Mouse (Mus musculus) forebrain, postnatal 0 days (tissue): ENCODE results near the gene Btbd17. TPM values are rescaled to one million over a fixed set of nuclear protein-coding genes. Genes with fewer than 3 reads are reported as not detected.

Experiments
- ATAC-seq: fragments of 200-750 bp; cut with Nextera tagmentation; 2 replicates; pipeline ENCODE4 v1.8.0; 2017; ENCODE audit warnings: mild to moderate bottlenecking, moderate library complexity
- DNase-seq: peaks from one replicate; pipeline ENCODE4 v3.0.0-alpha.2; 2015
- H3K27ac ChIP-seq: fragments of 300-500 bp; sonication (generic); 2 replicates; pipeline ENCODE4 v1.5.1; 2014; ENCODE audit warnings: low read depth, mild to moderate bottlenecking, antibody characterized with exemption, low read length, moderate library complexity, mixed read lengths
- H3K27me3 ChIP-seq: fragments of 300-500 bp; sonication (generic); 2 replicates; pipeline ENCODE4 v1.6.1; 2014; ENCODE audit warnings: mild to moderate bottlenecking, low read length, mixed read lengths; ENCODE audit not compliant: insufficient read depth
- H3K36me3 ChIP-seq: fragments of 300-500 bp; sonication (generic); 2 replicates; pipeline ENCODE4 v1.6.1; 2014; ENCODE audit warnings: mild to moderate bottlenecking, moderate library complexity; ENCODE audit not compliant: insufficient read depth
- H3K4me1 ChIP-seq: fragments of 300-500 bp; sonication (generic); 2 replicates; pipeline ENCODE4 v1.6.1; 2014; ENCODE audit warnings: antibody characterized with exemption; ENCODE audit not compliant: insufficient read depth
- H3K4me2 ChIP-seq: fragments of 300-500 bp; sonication (generic); 2 replicates; pipeline ENCODE4 v1.6.1; 2014; ENCODE audit warnings: low read depth, mild to moderate bottlenecking, moderate library complexity
- H3K4me3 ChIP-seq: fragments of 300-500 bp; sonication (generic); 2 replicates; pipeline ENCODE4 v1.5.1; 2014; ENCODE audit warnings: low read depth, low read length, mixed read lengths
- H3K9ac ChIP-seq: fragments of 300-500 bp; sonication (generic); 2 replicates; pipeline ENCODE4 v1.6.1; 2014; ENCODE audit warnings: mild to moderate bottlenecking
- H3K9me3 ChIP-seq: fragments of 300-500 bp; sonication (generic); 2 replicates; pipeline ENCODE4 v1.6.1; 2016; ENCODE audit warnings: low read length
- CTCF ChIP-seq: sonication (generic); IDR thresholded peaks from 2 replicates; pipeline ENCODE4 v1.5.1; 2016; ENCODE audit warnings: antibody characterized with exemption, control low read depth, low read depth
- WGBS: fragments of 180-500 bp; shearing (Covaris S2); extraction: QIAGEN DNeasy Blood & Tissue Kit; methylation state at CpG from one replicate; pipeline ENCODE4 v1.1.7; 2014; 5-methylcytosine and 5-hydroxymethylcytosine counted together
- polyA plus RNA-seq: library from polyadenylated mRNA; unstranded; fragments of >200 nt; fragmentation: Nextera tagmentation; extraction: Ambion mirVana; gene quantifications from 2 replicates; pipeline ENCODE4 v1.2.1, GENCODE M21; 2015
- total RNA-seq: library from RNA; depleted of rRNA; stranded (reverse); fragments of >200 nt; gene quantifications from 2 replicates; pipeline ENCODE4 v1.2.3, GENCODE M21; 2014

The Btbd17 gene
- total and polyA plus RNA-seq, 2 experiments from 2014 or later = 20.1 to 28.2 TPM

DNA sequence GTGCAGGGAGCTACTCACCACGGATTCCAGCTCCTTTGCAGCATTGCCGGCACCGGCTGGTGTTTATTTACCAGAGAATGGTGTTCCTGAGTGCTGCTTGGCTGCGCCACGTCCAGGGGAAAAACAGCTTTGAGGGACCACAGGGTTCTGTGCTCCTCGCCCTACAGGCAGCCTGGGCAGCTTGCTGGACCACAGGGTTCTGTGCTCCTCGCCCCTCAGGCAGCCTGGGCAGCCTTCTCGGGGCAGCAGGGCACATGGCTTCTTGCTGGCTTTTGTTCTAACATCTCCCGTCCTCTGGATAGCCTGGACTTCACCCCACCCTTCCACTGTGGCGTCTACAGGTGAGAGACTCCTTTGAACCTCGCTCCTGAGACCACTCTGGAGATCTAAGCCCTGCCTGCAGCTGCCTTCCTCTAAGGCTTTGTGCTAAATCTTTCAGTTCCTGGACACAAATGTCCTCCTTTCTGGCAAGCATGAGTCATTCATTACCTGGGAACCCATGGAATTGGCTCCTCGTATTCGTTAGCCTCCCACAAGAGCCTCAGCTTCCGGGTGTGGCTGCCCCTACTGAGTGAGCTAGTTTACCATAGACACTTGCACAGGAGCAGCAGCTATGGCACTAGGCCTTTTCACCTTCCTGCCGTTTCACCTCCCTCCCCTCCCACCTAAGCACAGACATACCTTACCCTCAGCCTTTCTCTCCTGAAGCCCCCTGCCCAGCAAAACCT, 7.0 kb upstream of the Btbd17 start:
- no peak for TF ChIP-seq CTCF
- no peaks in the 10 kb centered on the region for H3K9me3 ChIP-seq
- WGBS = 67% methylated on average over 15 of the region's 15 CpGs
- H3K27ac ChIP-seq = no peak overlapping the region
- no peak overlapping the region for H3K4me3 ChIP-seq
- H3K36me3 ChIP-seq = no peaks in the 10 kb centered on the region
- ATAC-seq = no peak
- no peak overlapping the region for H3K9ac ChIP-seq
- no peak overlapping the region for H3K4me2 ChIP-seq
- no peaks in the 10 kb centered on the region for H3K4me1 ChIP-seq
- no peaks in the 10 kb centered on the region for H3K27me3 ChIP-seq
- no peak for DNase-seq

DNA sequence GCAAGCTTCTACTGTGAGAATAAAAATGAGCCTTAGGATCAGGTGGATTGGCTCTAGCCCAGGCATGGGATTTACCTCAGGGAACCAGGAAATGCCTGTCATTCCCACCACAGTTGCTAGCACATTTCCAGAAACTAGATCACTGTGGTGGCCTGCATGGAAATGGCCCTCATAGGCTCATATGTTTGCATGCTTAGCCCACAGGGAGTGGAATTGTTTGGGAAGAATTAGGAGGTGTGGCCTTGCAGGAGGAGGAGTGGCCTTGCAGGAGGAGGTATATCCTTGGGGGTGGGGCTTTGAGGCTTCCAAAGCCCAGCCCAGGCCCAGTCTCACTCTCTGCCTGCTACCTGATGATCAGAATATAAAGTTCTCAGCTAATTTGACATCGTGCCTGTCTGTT, 6.2 kb upstream of the Btbd17 start:
- no peak for TF ChIP-seq CTCF
- no peak overlapping the region for H3K4me2 ChIP-seq
- ATAC-seq (no peak), DNase-seq (no peak)
- H3K4me1 ChIP-seq = no peaks in the 10 kb centered on the region
- no peaks in the 10 kb centered on the region for H3K36me3 ChIP-seq
- H3K27ac ChIP-seq = no peak overlapping the region
- H3K27me3 ChIP-seq = no peaks in the 10 kb centered on the region
- H3K9ac ChIP-seq = no peak overlapping the region
- WGBS = 89% methylated on average over 1 of the region's 1 CpGs
- no peaks in the 10 kb centered on the region for H3K9me3 ChIP-seq
- no peak overlapping the region for H3K4me3 ChIP-seq

DNA sequence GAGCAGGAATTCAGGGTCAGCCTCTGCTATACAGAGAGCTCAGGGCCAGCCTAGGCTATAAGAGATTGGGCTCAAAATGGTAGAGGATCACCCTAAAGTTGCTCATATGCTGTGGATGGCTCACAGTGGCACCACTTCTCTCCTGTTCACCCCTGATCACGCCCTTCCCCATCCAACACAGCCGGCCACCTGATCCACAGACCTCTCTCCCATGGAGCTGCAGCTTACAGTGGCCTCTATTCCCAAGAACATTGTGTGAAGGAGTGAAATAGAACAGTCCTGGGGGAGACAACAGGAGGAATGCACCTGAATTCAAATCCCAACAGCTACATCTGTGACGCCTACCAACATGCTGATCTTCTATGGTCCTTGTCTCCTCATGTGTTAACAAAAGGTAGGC, 2.9 kb upstream of the Btbd17 start, which contains the start of gene Gpr142:
TSS of gene Gpr142 (plus strand) at position 301 of the 400 bp plus-strand sequence.
- Histone ChIP-seq H3K27me3 (no peaks in the 10 kb centered on the region), H3K9me3 (no peaks in the 10 kb centered on the region), H3K36me3 (no peaks in the 10 kb centered on the region), H3K4me2 (no peak within 1 kb of the TSS), H3K27ac (no peak within 1 kb of the TSS), H3K9ac (no peak within 1 kb of the TSS), H3K4me3 (no peak within 1 kb of the TSS), H3K4me1 (peaks cover 21% of the 10 kb centered on the region)
- TF ChIP-seq CTCF = no peak
- ATAC-seq (no peak), DNase-seq (no peak)
- WGBS = 96% methylated on average over 3 of the region's 3 CpGs

GRCm38 (mm10) chr11:114797981-114798380, 2.2 kb upstream of the Btbd17 start:
- DNase-seq = no peak
- H3K4me2 ChIP-seq = no peak overlapping the region
- H3K27ac ChIP-seq = no peak overlapping the region
- no peak for TF ChIP-seq CTCF
- no peak for ATAC-seq
- H3K9ac ChIP-seq = no peak overlapping the region
- no peaks in the 10 kb centered on the region for H3K36me3 ChIP-seq
- H3K27me3 ChIP-seq = no peaks in the 10 kb centered on the region
- no peak overlapping the region for H3K4me3 ChIP-seq
- 86% methylated on average over 3 of the region's 3 CpGs for WGBS
- peaks cover 27% of the 10 kb centered on the region for H3K4me1 ChIP-seq
- no peaks in the 10 kb centered on the region for H3K9me3 ChIP-seq

DNA sequence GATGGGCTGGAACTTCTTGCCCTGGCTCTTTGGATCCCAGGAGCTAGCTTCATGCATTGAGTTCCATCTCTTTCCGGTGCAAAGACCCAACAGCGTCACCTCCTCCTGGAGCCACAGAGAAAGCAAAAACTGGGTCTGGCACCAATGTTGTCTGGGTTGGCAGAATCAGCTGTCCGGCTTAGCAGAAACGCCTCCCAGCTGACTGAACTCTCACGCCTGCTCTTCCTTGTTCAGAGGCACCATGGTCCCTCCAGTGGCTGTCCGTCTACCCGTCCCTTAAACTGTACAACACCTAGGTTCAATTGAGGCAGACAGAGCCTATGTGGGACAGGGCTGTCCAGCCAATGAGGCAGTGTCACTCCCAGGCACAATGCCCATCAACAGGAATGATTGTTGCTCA, 1.4 kb upstream of the Btbd17 start:
- no peaks in the 10 kb centered on the region for H3K36me3 ChIP-seq
- no peak overlapping the region for H3K4me2 ChIP-seq
- no peak overlapping the region for H3K4me3 ChIP-seq
- no peaks in the 10 kb centered on the region for H3K27me3 ChIP-seq
- peak overlapping the region; percentile 95; the same call in 1 of the 2 replicates for H3K27ac ChIP-seq
- H3K9me3 ChIP-seq = no peaks in the 10 kb centered on the region
- no peak for DNase-seq
- 76% methylated on average over 7 of the region's 7 CpGs for WGBS
- H3K4me1 ChIP-seq = peaks cover 31% of the 10 kb centered on the region
- no peak overlapping the region for H3K9ac ChIP-seq
- ATAC-seq = no peak
- TF ChIP-seq CTCF = no peak

GRCm38 (mm10) chr11:114795231-114795746, 456 bp downstream of the Btbd17 start:
- DNase-seq (peak; percentile 94), ATAC-seq (peak; percentile 87)
- H3K9me3 ChIP-seq = no peaks in the 10 kb centered on the region
- peak overlapping the region; percentile 24 for H3K4me3 ChIP-seq
- WGBS = under 1% methylated on average over 7 of the region's 7 CpGs
- H3K4me1 ChIP-seq = peaks cover 31% of the 10 kb centered on the region
- peak overlapping the region; percentile 49 for H3K4me2 ChIP-seq
- no peaks in the 10 kb centered on the region for H3K27me3 ChIP-seq
- peak overlapping the region; percentile 41 for H3K9ac ChIP-seq
- H3K36me3 ChIP-seq = no peaks in the 10 kb centered on the region
- peak; percentile 26 for TF ChIP-seq CTCF
- peak overlapping the region; percentile 95 for H3K27ac ChIP-seq

DNA sequence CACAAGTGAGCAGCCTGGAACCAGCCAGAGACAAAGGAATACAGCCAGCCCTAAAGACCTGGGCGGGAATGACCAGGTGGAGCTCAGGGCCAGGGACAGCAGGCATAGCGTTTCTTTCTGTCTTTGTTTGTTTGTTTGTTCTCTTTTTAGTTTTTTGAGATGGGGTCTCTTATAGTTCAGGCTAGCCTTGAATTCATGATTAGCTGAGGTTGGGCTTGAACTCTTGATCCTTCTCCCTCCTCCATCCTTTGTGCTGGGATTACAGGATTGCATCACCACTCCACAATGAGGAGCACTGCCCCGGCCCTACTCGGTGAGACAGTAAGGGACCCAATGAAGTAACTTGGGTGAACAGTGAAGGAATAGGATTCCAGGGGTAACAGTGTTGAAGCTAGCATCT, 1.1 kb downstream of the Btbd17 start:
- Histone ChIP-seq H3K9me3 (no peaks in the 10 kb centered on the region), H3K4me3 (no peak overlapping the region), H3K36me3 (no peaks in the 10 kb centered on the region), H3K27me3 (0 out of 2 replicates have a peak, but pooled peaks cover 3% of the 10 kb centered on the region), H3K9ac (peak overlapping the region; percentile 41; the same call in 1 of the 2 replicates), H3K4me1 (peaks cover 31% of the 10 kb centered on the region), H3K4me2 (peak overlapping the region; percentile 49), H3K27ac (peak overlapping the region; percentile 95)
- ATAC-seq = no peak
- DNase-seq = no peak
- no peak for TF ChIP-seq CTCF
- WGBS = 23% methylated on average over 4 of the region's 4 CpGs
